9 mouse cellular contexts compared by ENCODE assay signal in the genomic region with DNA sequence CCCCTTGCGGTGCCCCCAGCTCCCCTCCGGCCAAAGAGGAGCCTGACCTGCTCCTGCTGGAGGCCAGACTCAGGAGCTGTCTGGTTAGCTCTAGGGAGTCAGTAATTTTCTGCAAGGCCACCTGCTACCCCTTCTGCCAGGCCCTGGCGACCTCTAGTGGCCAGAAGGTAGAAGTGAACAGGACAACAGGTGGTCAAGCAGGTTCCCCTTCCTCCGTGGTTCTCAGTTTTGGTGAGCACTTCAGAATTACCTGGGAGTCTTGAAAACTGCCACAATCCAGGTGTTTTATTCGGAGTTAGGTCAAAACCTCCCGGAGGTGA. TPM values are rescaled to one million over a fixed set of nuclear protein-coding genes. Genes with fewer than 3 reads are reported as not detected.
DNase-seq lines count a peak whose midpoint lies in the region; ATAC-seq lines count a peak whose summit lies in the region.
"Had no signal": no experiment of that assay in that cellular context is flagged by ENCODE, and none has a peak within 500 bp of the region (broad histone marks: within the 10 kb centered on the region; RNA-seq: fewer than 3 reads in every experiment).

No protein-coding gene starts in this region.

- H3K36me3 ChIP-seq in embryonic facial prominence, embryonic 14.5 days (ENCODE audit: control insufficient read depth, insufficient read depth, low read length) = no peaks in the 10 kb centered on the region
- no peaks in the 10 kb centered on the region for H3K36me3 ChIP-seq in heart, embryonic 10.5 days
- H3K36me3 ChIP-seq in liver, embryonic 13.5 days = no peaks in the 10 kb centered on the region
- H3K36me3 ChIP-seq: heart, embryonic 13.5 days had no signal

- DNase-seq in CD8-positive naive resting alpha-beta T cell, adult 2 months (ENCODE audit: low read depth in 2 of 2, low spot score in 2 of 2) = peak; percentile 35 to 40
- DNase-seq in adrenal gland, postnatal 36 days = peak; percentile 74 to 82
- DNase-seq in embryonic facial prominence, embryonic 14.5 days (ENCODE audit: low spot score) = peak; percentile 73
- DNase-seq in heart, embryonic 10.5 days (ENCODE audit: low spot score) = peak; percentile 86
- peak; percentile 86 for DNase-seq in kidney, postnatal 14 days
- peak; percentile 29 for DNase-seq in liver, embryonic 13.5 days
- peak; percentile 36 for DNase-seq in ovary, postnatal 10 days (ENCODE audit: low spot score)
- peak; percentile 65 for DNase-seq in thymus, postnatal 25 days

- no peaks in the 10 kb centered on the region for H3K4me1 ChIP-seq in embryonic facial prominence, embryonic 14.5 days (ENCODE audit: control insufficient read depth, insufficient read depth, low read length)
- H3K4me1 ChIP-seq in heart, embryonic 10.5 days = peaks cover 6% of the 10 kb centered on the region; the same call in 1 of the 2 replicates
- H3K4me1 ChIP-seq in liver, embryonic 13.5 days (replicated peaks) = no peaks in the 10 kb centered on the region
- H3K4me1 ChIP-seq: heart, embryonic 13.5 days had no signal

- no peak overlapping the region for H3K9ac ChIP-seq in embryonic facial prominence, embryonic 14.5 days (ENCODE audit: low read depth, low read length)
- H3K9ac ChIP-seq in liver, embryonic 13.5 days = no peak overlapping the region
- H3K9ac ChIP-seq: heart, embryonic 13.5 days had no signal

- H3K9me3 ChIP-seq in embryonic facial prominence, embryonic 14.5 days (ENCODE audit: control insufficient read depth, low read length) = no peaks in the 10 kb centered on the region
- no peaks in the 10 kb centered on the region for H3K9me3 ChIP-seq in heart, embryonic 10.5 days
- H3K9me3 ChIP-seq in liver, embryonic 13.5 days (replicated peaks) = no peaks in the 10 kb centered on the region
- H3K9me3 ChIP-seq: heart, embryonic 13.5 days had no signal

- H3K4me2 ChIP-seq in embryonic facial prominence, embryonic 14.5 days (ENCODE audit: low read depth, low read length) = no peak overlapping the region
- H3K4me2 ChIP-seq in liver, embryonic 13.5 days = no peak overlapping the region
- H3K4me2 ChIP-seq: heart, embryonic 13.5 days had no signal

- H3K4me3 ChIP-seq in embryonic facial prominence, embryonic 14.5 days (ENCODE audit: low read depth, low read length) = no peak overlapping the region
- H3K4me3 ChIP-seq in heart, embryonic 10.5 days = no peak overlapping the region
- H3K4me3 ChIP-seq in liver, embryonic 13.5 days (replicated peaks) = no peak overlapping the region
- H3K4me3 ChIP-seq: heart, embryonic 13.5 days had no signal

- 5% methylated on average over 6 of the region's 6 CpGs for WGBS in embryonic facial prominence, embryonic 14.5 days
- WGBS in heart, embryonic 10.5 days = 3% methylated on average over 6 of the region's 6 CpGs
- WGBS in liver, embryonic 13.5 days (ENCODE audit: insufficient replicate concordance) = 4% methylated on average over 6 of the region's 6 CpGs

- ATAC-seq in embryonic facial prominence, embryonic 14.5 days (ENCODE audit: low read depth) = 0 out of 2 replicates have a peak, but pooled peaks have one; percentile 79
- no peak for ATAC-seq in liver, embryonic 13.5 days (ENCODE audit: low read depth)

- no peak overlapping the region for H3K27ac ChIP-seq in embryonic facial prominence, embryonic 14.5 days (replicated peaks; ENCODE audit: low read depth, low read length)
- H3K27ac ChIP-seq in heart, embryonic 10.5 days = no peak overlapping the region
- H3K27ac ChIP-seq in liver, embryonic 13.5 days = no peak overlapping the region
- H3K27ac ChIP-seq: heart, embryonic 13.5 days had no signal

- 0 out of 2 replicates have a peak, but pooled peaks cover 2% of the 10 kb centered on the region for H3K27me3 ChIP-seq in embryonic facial prominence, embryonic 14.5 days (replicated peaks; ENCODE audit: control insufficient read depth, insufficient read depth, low read length)
- H3K27me3 ChIP-seq in heart, embryonic 10.5 days (ENCODE audit: insufficient read depth, poor library complexity, severe bottlenecking) = peaks cover 24% of the 10 kb centered on the region; the same call in 1 of the 2 replicates
- H3K27me3 ChIP-seq in liver, embryonic 13.5 days = peaks cover 7% of the 10 kb centered on the region; the same call in 1 of the 2 replicates

RNA-seq across cellular contexts. Expression of a gene that starts 24.5 kb away (rescaled TPM):
- 10 to 100 TPM; 33.5 to 62.9 TPM for total RNA-seq in adrenal gland, postnatal 36 days (2021)
- polyA plus RNA-seq in embryonic facial prominence, embryonic 14.5 days (2014; fragmentation: Nextera tagmentation; extraction: Ambion mirVana) = 2.2 and 4.1 TPM in 2 replicates
- polyA plus RNA-seq in heart, embryonic 10.5 days (2016; fragmentation: Nextera tagmentation; extraction: Ambion mirVana) = 2.6 and 3.1 TPM in 2 replicates
- polyA plus RNA-seq in liver, embryonic 13.5 days (2015; fragmentation: Nextera tagmentation; extraction: Ambion mirVana) = 0.74 and 0.77 TPM in 2 replicates

RNA-seq across cellular contexts. Expression of a gene that starts 50.4 kb away (rescaled TPM):
- total RNA-seq in adrenal gland, postnatal 36 days (2021) = 1 to 10 TPM; 4.6 to 5.5 TPM
- 3.4 and 4.4 TPM in 2 replicates for polyA plus RNA-seq in embryonic facial prominence, embryonic 14.5 days (2014; fragmentation: Nextera tagmentation; extraction: Ambion mirVana)
- 0.07 and 0.48 TPM in 2 replicates for polyA plus RNA-seq in heart, embryonic 10.5 days (2016; fragmentation: Nextera tagmentation; extraction: Ambion mirVana)
- polyA plus RNA-seq in liver, embryonic 13.5 days (2015; fragmentation: Nextera tagmentation; extraction: Ambion mirVana) = 0.05 TPM in 1 of 2 replicates, not detected in the other

Comparison
In these comparisons a context has a peak if more than half of its experiments do, and no peak if none do; other contexts are left out.
1. DNase-seq: peak in every context shown above with its lines; median percentile 86 in heart, embryonic 10.5 days; 86 in kidney, postnatal 14 days; 78 in adrenal gland, postnatal 36 days; 73 in embryonic facial prominence, embryonic 14.5 days; 65 in thymus, postnatal 25 days; 38 in CD8-positive naive resting alpha-beta T cell, adult 2 months; 36 in ovary, postnatal 10 days; 29 in liver, embryonic 13.5 days.